Mouse (Mus musculus) right cerebral cortex, postnatal 10 days (tissue): ENCODE measurements at regions not wholly inside any gene's neighbourhood (a gene's known extent, or its start where the extent isn't known, plus 50 kb on each side); places are given as distances from the start of the nearest gene placed in this dataset.

Experiments used
- DNase-seq, 2 experiments: peaks; one replicate each; pipeline ENCODE4 v3.0.0; 2021; ENCODE audit warnings: low spot score in 2 of 2

- DNase-seq, result no peak
Measured at GRCm38 (mm10) chr3:60698189-60698588, 225.6 kb downstream of the Mbnl1 start.

GRCm38 (mm10) chr3:60707139-60707538, 234.5 kb downstream of the Mbnl1 start:
- DNase-seq, result no peak

GRCm38 (mm10) chr3:60712896-60713295, 240.3 kb downstream of the Mbnl1 start:
- no peak for DNase-seq

- no peak for DNase-seq
Measured at GRCm38 (mm10) chr3:60720322-60720721, 247.7 kb downstream of the Mbnl1 start.

- DNase-seq, result no peak
Measured at GRCm38 (mm10) chr3:60731331-60731730, 258.7 kb downstream of the Mbnl1 start.

GRCm38 (mm10) chr3:60740543-60741294, 261.9 kb upstream of the P2ry1 start:
- no peak for DNase-seq

- DNase-seq, result no peak
Measured at GRCm38 (mm10) chr3:60741379-60741778, 261.2 kb upstream of the P2ry1 start.

GRCm38 (mm10) chr3:60742232-60742631, 260.4 kb upstream of the P2ry1 start:
- DNase-seq, result no peak

- no peak for DNase-seq
Measured at GRCm38 (mm10) chr3:60745075-60745474, 257.5 kb upstream of the P2ry1 start.

GRCm38 (mm10) chr3:60758568-60758967, 244.0 kb upstream of the P2ry1 start:
- no peak for DNase-seq

- no peak for DNase-seq
Measured at GRCm38 (mm10) chr3:60759046-60759445, 243.5 kb upstream of the P2ry1 start.

GRCm38 (mm10) chr3:60762874-60763273, 239.7 kb upstream of the P2ry1 start:
- peak; percentile 29 to 41 for DNase-seq

- no peak for DNase-seq
Measured at GRCm38 (mm10) chr3:60765079-60765478, 237.5 kb upstream of the P2ry1 start.

- DNase-seq, result no peak
Measured at GRCm38 (mm10) chr3:60768996-60769395, 233.6 kb upstream of the P2ry1 start.

- no peak for DNase-seq
Measured at GRCm38 (mm10) chr3:60771866-60772265, 230.7 kb upstream of the P2ry1 start.

- DNase-seq, result no peak
Measured at GRCm38 (mm10) chr3:60773383-60773782, 229.2 kb upstream of the P2ry1 start.

GRCm38 (mm10) chr3:60785137-60785875, 217.3 kb upstream of the P2ry1 start:
- DNase-seq, result no peak

GRCm38 (mm10) chr3:60787989-60788388, 214.6 kb upstream of the P2ry1 start:
- DNase-seq, result no peak

- peak in 1 of 2 experiments; percentile 29 for DNase-seq
Measured at GRCm38 (mm10) chr3:60789441-60789840, 213.2 kb upstream of the P2ry1 start.

GRCm38 (mm10) chr3:60792166-60792565, 210.4 kb upstream of the P2ry1 start:
- peak; percentile 22 to 46 for DNase-seq

- no peak for DNase-seq
Measured at GRCm38 (mm10) chr3:60796207-60796606, 206.4 kb upstream of the P2ry1 start.

GRCm38 (mm10) chr3:60797808-60798207, 204.8 kb upstream of the P2ry1 start:
- peak; percentile 36 to 38 for DNase-seq

GRCm38 (mm10) chr3:60798461-60798860, 204.1 kb upstream of the P2ry1 start:
- no peak for DNase-seq
